Mouse (Mus musculus): ENCODE results near the gene Kif16b.

The Kif16b gene

GRCm38 (mm10) chr2:142874562-142874961 lies 26.8 kb downstream of the Kif16b start:
- no peak for DNase-seq

- DNase-seq: no peak
Measured at GRCm38 (mm10) chr2:142870055-142870454, 31.3 kb downstream of the Kif16b start.

GRCm38 (mm10) chr2:142867481-142867880 lies 33.9 kb downstream of the Kif16b start:
- no peak for DNase-seq

- no peak for DNase-seq
Measured at GRCm38 (mm10) chr2:142860994-142861393, 40.3 kb downstream of the Kif16b start.

GRCm38 (mm10) chr2:142859452-142859851 lies 41.9 kb downstream of the Kif16b start:
- peak; percentile 79 for DNase-seq

GRCm38 (mm10) chr2:142838775-142839174 lies 62.6 kb downstream of the Kif16b start:
- DNase-seq: no peak

- no peak for DNase-seq
Measured at GRCm38 (mm10) chr2:142838118-142838517, 63.2 kb downstream of the Kif16b start.

- no peak for DNase-seq
Measured at GRCm38 (mm10) chr2:142834751-142835150, 66.6 kb downstream of the Kif16b start.

GRCm38 (mm10) chr2:142832617-142833422 lies 68.5 kb downstream of the Kif16b start:
- DNase-seq: peak; percentile 32

GRCm38 (mm10) chr2:142813033-142813432 lies 88.3 kb downstream of the Kif16b start:
- DNase-seq: peak; percentile 81

GRCm38 (mm10) chr2:142803760-142804448 lies 97.4 kb downstream of the Kif16b start:
- no peak for DNase-seq

GRCm38 (mm10) chr2:142797310-142797709 lies 104.0 kb downstream of the Kif16b start:
- DNase-seq: peak; percentile 7

- no peak for DNase-seq
Measured at GRCm38 (mm10) chr2:142775358-142775757, 126.0 kb downstream of the Kif16b start.

GRCm38 (mm10) chr2:142774752-142775151 lies 126.6 kb downstream of the Kif16b start:
- DNase-seq: no peak

GRCm38 (mm10) chr2:142769647-142770121 lies 131.6 kb downstream of the Kif16b start:
- DNase-seq: peak; percentile 14

GRCm38 (mm10) chr2:142764276-142764675 lies 137.1 kb downstream of the Kif16b start:
- no peak for DNase-seq

GRCm38 (mm10) chr2:142760843-142761242 lies 140.5 kb downstream of the Kif16b start:
- DNase-seq: no peak

GRCm38 (mm10) chr2:142759192-142759591 lies 142.1 kb downstream of the Kif16b start:
- no peak for DNase-seq

GRCm38 (mm10) chr2:142758091-142758765 lies 143.1 kb downstream of the Kif16b start:
- DNase-seq: no peak

GRCm38 (mm10) chr2:142739338-142739737 lies 162.0 kb downstream of the Kif16b start:
- no peak for DNase-seq

GRCm38 (mm10) chr2:142738488-142738887 lies 162.8 kb downstream of the Kif16b start:
- no peak for DNase-seq

- peak; percentile 11 for DNase-seq
Measured at GRCm38 (mm10) chr2:142735691-142736090, 165.6 kb downstream of the Kif16b start.

- DNase-seq: no peak
Measured at GRCm38 (mm10) chr2:142734046-142734445, 167.3 kb downstream of the Kif16b start.

Measured in embryo, embryonic 11 days (tissue).